ENCODE assay signal across 23 mouse cellular contexts in genomic region chr10:128425260-128425659, GRCm38 (mm10). TPM values are rescaled to one million over a fixed set of nuclear protein-coding genes. Genes with fewer than 3 reads are reported as not detected.
DNase-seq lines count a peak whose midpoint lies in the region; ATAC-seq and TF ChIP-seq lines count a peak whose summit lies in the region.
"Had no signal": no experiment of that assay in that cellular context is flagged by ENCODE, and none has a peak within 500 bp of the region (broad histone marks: within the 10 kb centered on the region; RNA-seq: fewer than 3 reads in every experiment).

No protein-coding gene starts in this region.

- peaks cover 15% of the 10 kb centered on the region for H3K36me3 ChIP-seq in heart, embryonic 11.5 days (ENCODE audit: control insufficient read depth, insufficient read depth, low read length)
- peaks cover 76% of the 10 kb centered on the region for H3K36me3 ChIP-seq in intestine, embryonic 14.5 days (ENCODE audit: control insufficient read depth, insufficient read depth, low read length)
- H3K36me3 ChIP-seq in intestine, embryonic 16.5 days (ENCODE audit: control insufficient read depth, insufficient read depth, low read length): peaks cover 19% of the 10 kb centered on the region; the same call in 1 of the 2 replicates
- peaks cover 35% of the 10 kb centered on the region for H3K36me3 ChIP-seq in kidney, postnatal 0 days (ENCODE audit: insufficient read depth, low read length)
- peaks cover 12 to 20% of the 10 kb centered on the region in 2 experiments for H3K36me3 ChIP-seq in MEL (ENCODE audit: control insufficient read depth in 1 of 2, insufficient read depth in 2 of 2, low read length in 2 of 2)

- H3K27ac ChIP-seq in heart, embryonic 11.5 days (ENCODE audit: low read depth, low read length): 0 out of 2 replicates have a peak overlapping the region, but pooled peaks have one; percentile 50
- peak overlapping the region; percentile 27; the same call in 1 of the 2 replicates for H3K27ac ChIP-seq in intestine, embryonic 14.5 days (ENCODE audit: low read depth)
- no peak overlapping the region for H3K27ac ChIP-seq in intestine, embryonic 16.5 days (ENCODE audit: low read length)
- peak overlapping the region; percentile 70 for H3K27ac ChIP-seq in kidney, postnatal 0 days
- H3K27ac ChIP-seq in MEL (ENCODE audit: control insufficient read depth, low read depth, low read length): peak overlapping the region; percentile 87
- H3K27ac ChIP-seq: embryonic facial prominence, embryonic 13.5 days; forebrain, embryonic 12.5 days; hindbrain, embryonic 12.5 days had no signal

- no peak overlapping the region for H3K9ac ChIP-seq in heart, embryonic 11.5 days (ENCODE audit: low read depth, low read length)
- H3K9ac ChIP-seq in intestine, embryonic 14.5 days (ENCODE audit: low read length): no peak overlapping the region
- no peak overlapping the region for H3K9ac ChIP-seq in intestine, embryonic 16.5 days (ENCODE audit: low read depth, low read length)
- no peak overlapping the region for H3K9ac ChIP-seq in kidney, postnatal 0 days (ENCODE audit: low read depth, low read length)
- peak overlapping the region; percentile 53 for H3K9ac ChIP-seq in MEL (ENCODE audit: control insufficient read depth, low read depth, low read length, poor library complexity, severe bottlenecking)
- H3K9ac ChIP-seq: embryonic facial prominence, embryonic 13.5 days; forebrain, embryonic 12.5 days; hindbrain, embryonic 12.5 days had no signal

- no peak for ATAC-seq in heart, embryonic 11.5 days (replicated peaks; ENCODE audit: insufficient number of reproducible peaks, low FRiP score, low TSS enrichment)
- ATAC-seq in intestine, embryonic 14.5 days (replicated peaks; ENCODE audit: low FRiP score, low TSS enrichment, low read depth): no peak
- ATAC-seq in intestine, embryonic 16.5 days: no peak
- no peak for ATAC-seq in kidney, postnatal 0 days (replicated peaks; ENCODE audit: low FRiP score, low read depth)
- ATAC-seq: forebrain, embryonic 16.5 days; hindbrain, embryonic 16.5 days; Patski had no signal

- no peaks in the 10 kb centered on the region for H3K9me3 ChIP-seq in heart, embryonic 11.5 days (replicated peaks; ENCODE audit: control insufficient read depth, low read length)
- no peaks in the 10 kb centered on the region for H3K9me3 ChIP-seq in intestine, embryonic 14.5 days (ENCODE audit: control insufficient read depth, low read length)
- H3K9me3 ChIP-seq in intestine, embryonic 16.5 days (ENCODE audit: control insufficient read depth, low read length): no peaks in the 10 kb centered on the region
- no peaks in the 10 kb centered on the region for H3K9me3 ChIP-seq in kidney, postnatal 0 days (replicated peaks; ENCODE audit: low read length)
- no peaks in the 10 kb centered on the region for H3K9me3 ChIP-seq in MEL (replicated peaks; ENCODE audit: insufficient read depth, low read length)
- H3K9me3 ChIP-seq: embryonic facial prominence, embryonic 13.5 days; forebrain, embryonic 12.5 days; G1E; hindbrain, embryonic 12.5 days had no signal

- no peak for TF ChIP-seq CTCF in kidney, postnatal 0 days (IDR thresholded peaks at IDR 0.05; ENCODE audit: low read depth)
- no peak for TF ChIP-seq CTCF in MEL (IDR thresholded peaks at IDR 0.05 in 2 of 3, conservative IDR thresholded peaks at IDR 0.05 in 1 of 3; ENCODE audit: control insufficient read depth in 1 of 3, insufficient read depth in 1 of 3, low read depth in 2 of 3, low read length in 3 of 3, poor library complexity in 1 of 3, severe bottlenecking in 1 of 3)

- no peak for TF ChIP-seq POLR2A in MEL (IDR thresholded peaks at IDR 0.05; ENCODE audit: control insufficient read depth in 1 of 2, insufficient read depth in 1 of 2, low read depth in 1 of 2, low read length in 2 of 2, poor library complexity in 1 of 2)

- H3K4me1 ChIP-seq in heart, embryonic 11.5 days (ENCODE audit: control insufficient read depth, insufficient read depth, low read length): peaks cover 5% of the 10 kb centered on the region; the same call in 1 of the 2 replicates
- no peaks in the 10 kb centered on the region for H3K4me1 ChIP-seq in intestine, embryonic 14.5 days (replicated peaks; ENCODE audit: control insufficient read depth, insufficient read depth, low read length)
- peaks cover 7% of the 10 kb centered on the region; the same call in 1 of the 2 replicates for H3K4me1 ChIP-seq in intestine, embryonic 16.5 days (ENCODE audit: control insufficient read depth, insufficient read depth, low read length)
- no peaks in the 10 kb centered on the region for H3K4me1 ChIP-seq in kidney, postnatal 0 days (replicated peaks; ENCODE audit: insufficient read depth, low read length)
- peaks cover 4 to 13% of the 10 kb centered on the region in 2 experiments for H3K4me1 ChIP-seq in MEL (ENCODE audit: control insufficient read depth in 1 of 2, insufficient read depth in 2 of 2, low read length in 2 of 2)
- H3K4me1 ChIP-seq: embryonic facial prominence, embryonic 13.5 days; forebrain, embryonic 12.5 days; hindbrain, embryonic 12.5 days had no signal

- no peak for DNase-seq in heart, adult 18-20 months
- DNase-seq in intestine, embryonic 14.5 days (ENCODE audit: low spot score): no peak
- DNase-seq in kidney, postnatal 0 days (ENCODE audit: low spot score): no peak
- no peak for DNase-seq in kidney, adult 9 months
- DNase-seq in MEL (ENCODE audit: low read depth, low spot score): peak; percentile 21
- DNase-seq in cerebellum, adult 18-20 months: no peak
- DNase-seq: cerebellum, adult 11-12 months; cerebellum, adult 9-11 months; cerebellum, postnatal 36 days; gastrocnemius, postnatal 10 days; heart, postnatal 4 days had no signal

- H3K27me3 ChIP-seq in heart, embryonic 11.5 days (ENCODE audit: control insufficient read depth, insufficient read depth, low read length): no peaks in the 10 kb centered on the region
- H3K27me3 ChIP-seq in intestine, embryonic 14.5 days (replicated peaks; ENCODE audit: control insufficient read depth, insufficient read depth, low read length): no peaks in the 10 kb centered on the region
- H3K27me3 ChIP-seq in intestine, embryonic 16.5 days (replicated peaks; ENCODE audit: control insufficient read depth, insufficient read depth, low read length): no peaks in the 10 kb centered on the region
- no peaks in the 10 kb centered on the region for H3K27me3 ChIP-seq in kidney, postnatal 0 days (ENCODE audit: insufficient read depth, low read length)
- H3K27me3 ChIP-seq in MEL (ENCODE audit: control insufficient read depth in 1 of 2, insufficient read depth in 2 of 2, low read length in 2 of 2): no peaks in the 10 kb centered on the region
- H3K27me3 ChIP-seq: embryonic facial prominence, embryonic 13.5 days; forebrain, embryonic 12.5 days; hindbrain, embryonic 12.5 days; Patski had no signal

- no peak for TF ChIP-seq EP300 in MEL (IDR thresholded peaks at IDR 0.05; ENCODE audit: low read depth in 1 of 2, low read length in 2 of 2)

- H3K4me2 ChIP-seq in heart, embryonic 11.5 days: no peak overlapping the region
- no peak overlapping the region for H3K4me2 ChIP-seq in intestine, embryonic 14.5 days (ENCODE audit: low read length)
- no peak overlapping the region for H3K4me2 ChIP-seq in intestine, embryonic 16.5 days (ENCODE audit: low read depth, low read length)
- H3K4me2 ChIP-seq in kidney, postnatal 0 days (ENCODE audit: low read length): no peak overlapping the region
- H3K4me2 ChIP-seq: embryonic facial prominence, embryonic 13.5 days; forebrain, embryonic 12.5 days; hindbrain, embryonic 12.5 days had no signal

- no peak for TF ChIP-seq RAD21 in MEL (IDR thresholded peaks at IDR 0.05; ENCODE audit: low read depth, low read length)

- no peak overlapping the region for H3K4me3 ChIP-seq in heart, embryonic 11.5 days (ENCODE audit: low read depth, low read length)
- no peak overlapping the region for H3K4me3 ChIP-seq in intestine, embryonic 14.5 days (ENCODE audit: low read depth, low read length)
- H3K4me3 ChIP-seq in intestine, embryonic 16.5 days (ENCODE audit: low read length): no peak overlapping the region
- H3K4me3 ChIP-seq in kidney, postnatal 0 days (replicated peaks; ENCODE audit: low read depth, low read length): no peak overlapping the region
- H3K4me3 ChIP-seq in MEL (ENCODE audit: control insufficient read depth in 1 of 2, insufficient read depth in 1 of 2, low read depth in 2 of 2, low read length in 2 of 2): peak overlapping the region in 1 of 2 experiments; percentile 17; a peak in 2 of 4 replicates
- H3K4me3 ChIP-seq: embryonic facial prominence, embryonic 13.5 days; forebrain, embryonic 12.5 days; hindbrain, embryonic 12.5 days had no signal

- no peaks in the 10 kb centered on the region for H3K79me2 ChIP-seq in MEL (ENCODE audit: control insufficient read depth, insufficient read depth, low read length, poor library complexity)

- WGBS in heart, embryonic 11.5 days (ENCODE audit: insufficient replicate concordance): 82% methylated on average over 3 of the region's 3 CpGs
- 79% methylated on average over 3 of the region's 3 CpGs for WGBS in intestine, embryonic 14.5 days
- WGBS in intestine, embryonic 16.5 days: 81% methylated on average over 3 of the region's 3 CpGs
- 56% methylated on average over 3 of the region's 3 CpGs for WGBS in kidney, postnatal 0 days

RNA-seq across cellular contexts. Expression of gene Rnf41, which starts 13.8 kb away (rescaled TPM):
- polyA plus RNA-seq in heart, embryonic 11.5 days (2014; fragmentation: Nextera tagmentation; extraction: Ambion mirVana): 24.5 and 24.8 TPM in 2 replicates
- total RNA-seq in heart, adult 18-20 months (2021): 10 to 100 TPM; 16.6 to 17.2 TPM
- polyA plus RNA-seq in intestine, embryonic 14.5 days (2014; fragmentation: Nextera tagmentation; extraction: Ambion mirVana): 30.5 and 36.0 TPM in 2 replicates
- polyA plus RNA-seq in intestine, embryonic 16.5 days (2015; fragmentation: Nextera tagmentation; extraction: Ambion mirVana): 43.2 and 43.3 TPM in 2 replicates
- polyA plus RNA-seq in kidney, postnatal 0 days (2015; fragmentation: Nextera tagmentation; extraction: Ambion mirVana): 34.9 and 39.3 TPM in 2 replicates
- total RNA-seq in MEL (2012; rRNA removed): 25.4 and 28.1 TPM in 2 replicates
- polyA plus RNA-seq in MEL (2012; ENCODE audit: insufficient read depth in 1 of 2, insufficient read length in 2 of 2, low read depth in 1 of 2, low replicate concordance in 2 of 2, missing spikeins in 1 of 2): 10 to 100 TPM in 1 of 2 experiments, not detected in 1; 27.4 TPM

RNA-seq across cellular contexts. Expression of gene Nabp2, which starts 14.0 kb away (rescaled TPM):
- polyA plus RNA-seq in heart, embryonic 11.5 days (2014; fragmentation: Nextera tagmentation; extraction: Ambion mirVana): 61.6 and 70.8 TPM in 2 replicates
- 10 to 100 TPM; 41.0 to 42.8 TPM for total RNA-seq in heart, adult 18-20 months (2021)
- polyA plus RNA-seq in intestine, embryonic 14.5 days (2014; fragmentation: Nextera tagmentation; extraction: Ambion mirVana): 94.7 and 99.1 TPM in 2 replicates
- polyA plus RNA-seq in intestine, embryonic 16.5 days (2015; fragmentation: Nextera tagmentation; extraction: Ambion mirVana): 104 TPM in 2 replicates
- 82.4 and 85.5 TPM in 2 replicates for polyA plus RNA-seq in kidney, postnatal 0 days (2015; fragmentation: Nextera tagmentation; extraction: Ambion mirVana)
- total RNA-seq in MEL (2012; rRNA removed): 33.7 and 39.9 TPM in 2 replicates
- polyA plus RNA-seq in MEL (2012; ENCODE audit: insufficient read depth in 1 of 2, insufficient read length in 2 of 2, low read depth in 1 of 2, low replicate concordance in 2 of 2, missing spikeins in 1 of 2): 100 to 1,000 TPM; 166 to 249 TPM

RNA-seq across cellular contexts. Expression of gene Slc39a5, which starts 24.2 kb away (rescaled TPM):
- polyA plus RNA-seq in heart, embryonic 11.5 days (2014; fragmentation: Nextera tagmentation; extraction: Ambion mirVana): 0.52 TPM in 1 of 2 replicates, not detected in the other
- not detected for total RNA-seq in heart, adult 18-20 months (2021)
- 47.6 and 56.7 TPM in 2 replicates for polyA plus RNA-seq in intestine, embryonic 14.5 days (2014; fragmentation: Nextera tagmentation; extraction: Ambion mirVana)
- polyA plus RNA-seq in intestine, embryonic 16.5 days (2015; fragmentation: Nextera tagmentation; extraction: Ambion mirVana): 207 and 242 TPM in 2 replicates
- 56.0 and 64.8 TPM in 2 replicates for polyA plus RNA-seq in kidney, postnatal 0 days (2015; fragmentation: Nextera tagmentation; extraction: Ambion mirVana)
- not detected in 2 replicates for total RNA-seq in MEL (2012; rRNA removed)
- not detected for polyA plus RNA-seq in MEL (2012; ENCODE audit: insufficient read depth in 1 of 2, insufficient read length in 2 of 2, low read depth in 1 of 2, low replicate concordance in 2 of 2, missing spikeins in 1 of 2)
- total RNA-seq: G1E; gastrocnemius, postnatal 10 days; heart, postnatal 10 days; heart, postnatal 4 days had no signal
- polyA plus RNA-seq: activated CD4-positive, CD25-positive, alpha-beta regulatory T cell, adult 4 months; CD4-positive, CD25-positive, alpha-beta regulatory T cell, adult 4 months; forebrain, embryonic 12.5 days; G1E had no signal

RNA-seq across cellular contexts. Expression of gene Smarcc2, which starts 33.8 kb away (rescaled TPM):
- polyA plus RNA-seq in heart, embryonic 11.5 days (2014; fragmentation: Nextera tagmentation; extraction: Ambion mirVana): 70.8 and 82.8 TPM in 2 replicates
- 10 to 100 TPM; 75.4 to 75.8 TPM for total RNA-seq in heart, adult 18-20 months (2021)
- polyA plus RNA-seq in intestine, embryonic 14.5 days (2014; fragmentation: Nextera tagmentation; extraction: Ambion mirVana): 71.9 and 82.2 TPM in 2 replicates
- polyA plus RNA-seq in intestine, embryonic 16.5 days (2015; fragmentation: Nextera tagmentation; extraction: Ambion mirVana): 46.6 and 51.1 TPM in 2 replicates
- polyA plus RNA-seq in kidney, postnatal 0 days (2015; fragmentation: Nextera tagmentation; extraction: Ambion mirVana): 40.5 and 44.9 TPM in 2 replicates
- total RNA-seq in MEL (2012; rRNA removed): 22.3 and 24.8 TPM in 2 replicates
- polyA plus RNA-seq in MEL (2012; ENCODE audit: insufficient read depth in 1 of 2, insufficient read length in 2 of 2, low read depth in 1 of 2, low replicate concordance in 2 of 2, missing spikeins in 1 of 2): 100 to 1,000 TPM in 1 of 2 experiments, 10 to 100 TPM in 1; 68.8 to 226 TPM

RNA-seq across cellular contexts. Expression of gene Ankrd52, which starts 48.3 kb away (rescaled TPM):
- 9.3 and 11.7 TPM in 2 replicates for polyA plus RNA-seq in heart, embryonic 11.5 days (2014; fragmentation: Nextera tagmentation; extraction: Ambion mirVana)
- total RNA-seq in heart, adult 18-20 months (2021): 10 to 100 TPM; 38.1 to 40.3 TPM
- polyA plus RNA-seq in intestine, embryonic 14.5 days (2014; fragmentation: Nextera tagmentation; extraction: Ambion mirVana): 12.1 and 13.3 TPM in 2 replicates
- polyA plus RNA-seq in intestine, embryonic 16.5 days (2015; fragmentation: Nextera tagmentation; extraction: Ambion mirVana): 6.7 and 7.2 TPM in 2 replicates
- polyA plus RNA-seq in kidney, postnatal 0 days (2015; fragmentation: Nextera tagmentation; extraction: Ambion mirVana): 6.2 TPM in 2 replicates
- total RNA-seq in MEL (2012; rRNA removed): 9.5 and 10.0 TPM in 2 replicates
- polyA plus RNA-seq in MEL (2012; ENCODE audit: insufficient read depth in 1 of 2, insufficient read length in 2 of 2, low read depth in 1 of 2, low replicate concordance in 2 of 2, missing spikeins in 1 of 2): 10 to 100 TPM in 1 of 2 experiments, not detected in 1; 39.9 TPM

Comparison
In these comparisons a context has a peak if more than half of its experiments do, and no peak if none do; other contexts are left out.
1. RNA of gene Slc39a5, which starts 24.2 kb away (polyA plus RNA-seq): 207 to 242 TPM in intestine, embryonic 16.5 days, 47.6 to 56.7 TPM in intestine, embryonic 14.5 days and 56.0 to 64.8 TPM in kidney, postnatal 0 days; 0.52 TPM in heart, embryonic 11.5 days and not detected in MEL; every median in the first group is over 10 times any median in the second.